Mouse (Mus musculus): ENCODE data around the gene Crtac1.

- TF ChIP-seq POLR2A (IDR thresholded peaks at IDR 0.05; ENCODE audit: low read depth, low read length) (no peak), CTCF (IDR thresholded peaks at IDR 0.05; ENCODE audit: borderline replicate concordance, insufficient read depth, low read length) (no peak)
These were observed 174.3 kb downstream of the Crtac1 start for GRCm38 (mm10) chr19:42257241-42257635.

All from embryonic fibroblast, embryonic 13.5 days (primary cell).